Mouse (Mus musculus): ENCODE measurements around the gene Serpine2. TPM values are rescaled to one million over a fixed set of nuclear protein-coding genes. Genes with fewer than 3 reads are reported as not detected.
A peak's percentile ranks its signal among the peaks of the same experiment; 100 is the strongest.

The Serpine2 gene
- polyA plus RNA-seq, 1 experiment from 2014 or later: 41.6 TPM

DNA sequence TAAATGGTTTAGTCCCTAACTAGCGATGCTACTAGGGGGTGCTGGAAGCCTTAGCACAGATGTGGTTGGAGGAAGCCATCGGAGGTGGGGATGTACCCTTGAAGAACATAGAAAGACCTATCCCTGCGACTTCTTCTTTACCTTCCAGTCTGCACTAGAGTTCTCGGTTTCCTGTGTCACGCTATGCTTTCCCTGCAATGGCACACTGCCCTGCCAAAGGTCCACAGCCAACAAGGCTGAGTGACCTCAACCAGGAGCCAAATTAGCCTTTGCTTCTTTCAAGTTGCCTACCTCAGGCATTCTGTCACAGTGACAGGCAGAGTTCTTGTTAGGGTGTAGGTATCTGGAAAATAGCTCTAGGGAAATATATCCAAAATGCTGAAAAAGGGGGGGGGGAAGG is 104.6 kb downstream of the Serpine2 start:
- Histone ChIP-seq H3K36me3 (ENCODE audit: control insufficient read depth, insufficient read depth) (no peaks in the 10 kb centered on the region), H3K4me2 (replicated peaks; ENCODE audit: low read depth) (no peak overlapping the region), H3K9ac (ENCODE audit: low read depth, low read length) (no peak overlapping the region), H3K27ac (ENCODE audit: low read depth, low read length) (no peak overlapping the region), H3K4me1 (replicated peaks; ENCODE audit: control insufficient read depth, insufficient read depth, low read length) (peaks cover 2% of the 10 kb centered on the region; the same call in 1 of the 2 replicates), H3K27me3 (replicated peaks; ENCODE audit: control insufficient read depth, insufficient read depth, low read length) (no peaks in the 10 kb centered on the region), H3K4me3 (ENCODE audit: low read depth, low read length) (no peak overlapping the region), H3K9me3 (ENCODE audit: control insufficient read depth) (no peaks in the 10 kb centered on the region)
- WGBS: 86% methylated on average over 5 of the region's 5 CpGs
- TF ChIP-seq CTCF (IDR thresholded peaks at IDR 0.05; ENCODE audit: low read depth): no peak
- no peak for ATAC-seq

GRCm38 (mm10) chr1:79755376-79755775 is 105.6 kb downstream of the Serpine2 start:
- no peaks in the 10 kb centered on the region for H3K9me3 ChIP-seq (ENCODE audit: control insufficient read depth)
- H3K4me2 ChIP-seq (replicated peaks; ENCODE audit: low read depth): no peak overlapping the region
- H3K9ac ChIP-seq (ENCODE audit: low read depth, low read length): no peak overlapping the region
- no peak overlapping the region for H3K4me3 ChIP-seq (ENCODE audit: low read depth, low read length)
- no peaks in the 10 kb centered on the region for H3K27me3 ChIP-seq (replicated peaks; ENCODE audit: control insufficient read depth, insufficient read depth, low read length)
- 0 out of 2 replicates have a peak, but pooled peaks cover 2% of the 10 kb centered on the region for H3K4me1 ChIP-seq (replicated peaks; ENCODE audit: control insufficient read depth, insufficient read depth, low read length)
- no peaks in the 10 kb centered on the region for H3K36me3 ChIP-seq (ENCODE audit: control insufficient read depth, insufficient read depth)
- H3K27ac ChIP-seq (ENCODE audit: low read depth, low read length): no peak overlapping the region
- no peak for TF ChIP-seq CTCF (IDR thresholded peaks at IDR 0.05; ENCODE audit: low read depth)
- ATAC-seq: no peak
- 43% methylated on average over 2 of the region's 2 CpGs for WGBS

- H3K4me2 ChIP-seq (replicated peaks; ENCODE audit: low read depth): no peak overlapping the region
- no peaks in the 10 kb centered on the region for H3K4me1 ChIP-seq (replicated peaks; ENCODE audit: control insufficient read depth, insufficient read depth, low read length)
- H3K27ac ChIP-seq (ENCODE audit: low read depth, low read length): no peak overlapping the region
- 84% methylated on average over 3 of the region's 3 CpGs for WGBS
- no peak overlapping the region for H3K4me3 ChIP-seq (ENCODE audit: low read depth, low read length)
- no peaks in the 10 kb centered on the region for H3K27me3 ChIP-seq (replicated peaks; ENCODE audit: control insufficient read depth, insufficient read depth, low read length)
- H3K9ac ChIP-seq (ENCODE audit: low read depth, low read length): no peak overlapping the region
- no peak for ATAC-seq
- H3K9me3 ChIP-seq (ENCODE audit: control insufficient read depth): no peaks in the 10 kb centered on the region
- H3K36me3 ChIP-seq (ENCODE audit: control insufficient read depth, insufficient read depth): no peaks in the 10 kb centered on the region
- TF ChIP-seq CTCF (IDR thresholded peaks at IDR 0.05; ENCODE audit: low read depth): no peak
Measured at GRCm38 (mm10) chr1:79754936-79755335, 106.0 kb downstream of the Serpine2 start.

- TF ChIP-seq CTCF (IDR thresholded peaks at IDR 0.05; ENCODE audit: low read depth): no peak
- Histone ChIP-seq H3K9me3 (ENCODE audit: control insufficient read depth) (no peaks in the 10 kb centered on the region), H3K4me2 (replicated peaks; ENCODE audit: low read depth) (no peak overlapping the region), H3K36me3 (ENCODE audit: control insufficient read depth, insufficient read depth) (no peaks in the 10 kb centered on the region), H3K27ac (ENCODE audit: low read depth, low read length) (no peak overlapping the region), H3K9ac (ENCODE audit: low read depth, low read length) (no peak overlapping the region), H3K4me3 (ENCODE audit: low read depth, low read length) (no peak overlapping the region), H3K4me1 (replicated peaks; ENCODE audit: control insufficient read depth, insufficient read depth, low read length) (no peaks in the 10 kb centered on the region), H3K27me3 (replicated peaks; ENCODE audit: control insufficient read depth, insufficient read depth, low read length) (no peaks in the 10 kb centered on the region)
- no peak for ATAC-seq
- WGBS: 86% methylated on average over 3 of the region's 3 CpGs
Measured at GRCm38 (mm10) chr1:79753456-79753855, 107.5 kb downstream of the Serpine2 start.

DNA sequence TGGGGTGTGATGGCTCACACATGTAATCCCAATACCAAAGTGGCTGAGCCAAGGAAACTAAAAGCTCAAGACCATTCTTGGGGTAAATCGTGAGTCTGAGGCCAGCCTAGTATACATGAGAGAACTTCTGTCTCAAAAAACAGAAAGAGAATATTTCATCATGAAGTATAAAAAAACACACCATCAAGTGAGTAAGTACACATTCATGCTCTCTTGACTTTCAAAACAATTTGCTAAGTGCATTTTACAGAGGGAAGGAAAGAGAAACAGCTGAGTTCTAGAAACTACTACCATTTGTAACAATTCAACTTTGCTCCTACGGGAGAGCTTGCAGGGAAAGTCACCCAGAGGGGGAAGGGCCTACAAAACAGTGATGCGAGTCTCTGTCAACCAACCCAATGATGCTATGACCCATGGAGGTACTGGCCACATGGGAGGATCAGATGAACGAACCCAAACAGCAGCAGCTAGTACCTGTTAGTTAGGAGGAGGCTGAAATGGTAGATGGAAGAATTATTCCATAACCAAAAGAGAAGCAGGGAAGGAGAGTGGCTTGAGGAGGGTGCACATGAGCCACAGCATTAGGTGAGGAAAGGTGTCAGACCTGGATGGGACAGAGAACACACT is 108.2 kb downstream of the Serpine2 start:
- H3K4me3 ChIP-seq (ENCODE audit: low read depth, low read length): no peak overlapping the region
- H3K36me3 ChIP-seq (ENCODE audit: control insufficient read depth, insufficient read depth): no peaks in the 10 kb centered on the region
- 66% methylated on average over 4 of the region's 4 CpGs for WGBS
- no peak for ATAC-seq
- H3K9me3 ChIP-seq (ENCODE audit: control insufficient read depth): no peaks in the 10 kb centered on the region
- no peaks in the 10 kb centered on the region for H3K4me1 ChIP-seq (replicated peaks; ENCODE audit: control insufficient read depth, insufficient read depth, low read length)
- H3K4me2 ChIP-seq (replicated peaks; ENCODE audit: low read depth): no peak overlapping the region
- no peak overlapping the region for H3K27ac ChIP-seq (ENCODE audit: low read depth, low read length)
- no peaks in the 10 kb centered on the region for H3K27me3 ChIP-seq (replicated peaks; ENCODE audit: control insufficient read depth, insufficient read depth, low read length)
- no peak overlapping the region for H3K9ac ChIP-seq (ENCODE audit: low read depth, low read length)
- TF ChIP-seq CTCF (IDR thresholded peaks at IDR 0.05; ENCODE audit: low read depth): no peak

GRCm38 (mm10) chr1:79752015-79752695 is 108.8 kb downstream of the Serpine2 start:
- 61% methylated on average over 7 of the region's 7 CpGs for WGBS
- no peaks in the 10 kb centered on the region for H3K9me3 ChIP-seq (ENCODE audit: control insufficient read depth)
- ATAC-seq: 0 out of 2 replicates have a peak, but pooled peaks have one; percentile 57
- no peak overlapping the region for H3K9ac ChIP-seq (ENCODE audit: low read depth, low read length)
- no peak overlapping the region for H3K4me2 ChIP-seq (replicated peaks; ENCODE audit: low read depth)
- H3K27me3 ChIP-seq (replicated peaks; ENCODE audit: control insufficient read depth, insufficient read depth, low read length): no peaks in the 10 kb centered on the region
- H3K4me3 ChIP-seq (ENCODE audit: low read depth, low read length): no peak overlapping the region
- H3K27ac ChIP-seq (ENCODE audit: low read depth, low read length): peak overlapping the region; percentile 46; the same call in 1 of the 2 replicates
- no peaks in the 10 kb centered on the region for H3K36me3 ChIP-seq (ENCODE audit: control insufficient read depth, insufficient read depth)
- no peaks in the 10 kb centered on the region for H3K4me1 ChIP-seq (replicated peaks; ENCODE audit: control insufficient read depth, insufficient read depth, low read length)
- no peak for TF ChIP-seq CTCF (IDR thresholded peaks at IDR 0.05; ENCODE audit: low read depth)

Data from intestine, postnatal 0 days (tissue).